Mouse (Mus musculus) inflammation-experienced regulatory T-cells, adult 6 months (primary cell): ENCODE results near the gene Fam180a. TPM values are rescaled to one million over a fixed set of nuclear protein-coding genes. Genes with fewer than 3 reads are reported as not detected.

Experiments used
- polyA plus RNA-seq, 3 experiments: library from polyadenylated mRNA; unstranded; fragments of 100-300 nt; shearing (Covaris generic); gene quantifications; one replicate each; pipeline ENCODE4 v1.2.1; 2017

Fam180a gene
- polyA plus RNA-seq, 3 experiments from 2014 or later: not detected

Other genes starting within 250 kb of the Fam180a start
- 10 to 100 TPM; 47.0 to 73.9 (median 50.1) TPM for gene Cnot4, start 192.4 kb downstream of the Fam180a start, polyA plus RNA-seq
- gene Nup205, start 148.7 kb downstream of the Fam180a start, polyA plus RNA-seq: 10 to 100 TPM; 13.8 to 20.1 (median 17.3) TPM
- under 1 TPM in 1 of 3 experiments, not detected in 2; 0.19 TPM for gene Slc13a4, start 18.0 kb downstream of the Fam180a start, polyA plus RNA-seq
- gene Mtpn, start 213.7 kb upstream of the Fam180a start, polyA plus RNA-seq: 100 to 1,000 TPM in 1 of 3 experiments, 10 to 100 TPM in 2; 62.1 to 160 (median 84.8) TPM